Mouse (Mus musculus) adrenal gland, postnatal 36 days (tissue): ENCODE measurements around the gene Gm17018. TPM values are rescaled to one million over a fixed set of nuclear protein-coding genes. Genes with fewer than 3 reads are reported as not detected.
A peak's percentile ranks its signal among the peaks of the same experiment; 100 is the strongest.

ENCODE experiments used
- DNase-seq, 2 experiments: peaks; one replicate each; pipeline ENCODE4 v3.0.0; 2021; ENCODE audit warnings: mixed read lengths in 1 of 2
- total RNA-seq, 2 experiments: library from RNA; stranded (reverse); gene quantifications; 2 replicates each; pipeline ENCODE4 v1.2.3; 2021

Gm17018 gene
- total RNA-seq, 2 experiments from 2014 or later = 30.3 to 30.5 TPM

DNA sequence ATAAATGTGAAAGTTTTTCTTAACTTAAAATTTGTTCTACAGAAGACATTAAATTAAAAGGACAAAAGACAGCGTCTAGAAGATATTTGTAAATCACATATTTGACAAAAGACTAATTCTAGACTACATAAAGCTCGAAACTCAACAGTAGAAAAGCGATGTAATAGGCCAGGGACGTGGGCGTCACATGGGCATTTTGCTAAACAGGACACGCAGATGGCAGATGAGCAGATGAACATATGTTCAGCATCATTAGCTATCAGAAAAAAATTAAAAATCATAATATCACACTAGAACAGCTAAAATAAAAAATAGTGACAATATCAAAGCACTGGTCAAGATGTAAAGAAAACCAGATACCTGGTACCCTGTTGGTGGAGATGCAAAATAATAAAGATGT, 29.3 kb downstream of the Gm17018 start:
- no peak for DNase-seq

DNA sequence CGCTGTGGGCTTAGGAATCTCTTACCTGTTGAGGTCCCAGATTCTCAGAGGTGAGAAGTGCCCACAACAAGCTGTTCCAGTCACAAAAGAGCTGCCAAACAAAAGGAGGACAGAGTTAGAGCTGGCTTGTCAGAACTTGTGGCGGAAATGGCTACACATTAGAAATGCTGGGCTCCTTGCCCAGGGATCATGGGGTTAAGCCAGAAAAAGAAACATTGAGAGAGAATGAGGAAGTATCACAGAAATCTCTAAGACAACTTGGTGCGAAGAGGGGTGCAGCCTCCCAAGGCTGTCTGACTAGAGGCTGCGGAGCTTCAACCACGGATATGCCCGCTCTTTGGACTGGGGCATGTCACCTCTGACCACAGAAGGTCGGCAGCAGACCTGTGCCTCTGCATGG, 31.3 kb downstream of the Gm17018 start:
- DNase-seq = peak in 1 of 2 experiments; percentile 56

DNA sequence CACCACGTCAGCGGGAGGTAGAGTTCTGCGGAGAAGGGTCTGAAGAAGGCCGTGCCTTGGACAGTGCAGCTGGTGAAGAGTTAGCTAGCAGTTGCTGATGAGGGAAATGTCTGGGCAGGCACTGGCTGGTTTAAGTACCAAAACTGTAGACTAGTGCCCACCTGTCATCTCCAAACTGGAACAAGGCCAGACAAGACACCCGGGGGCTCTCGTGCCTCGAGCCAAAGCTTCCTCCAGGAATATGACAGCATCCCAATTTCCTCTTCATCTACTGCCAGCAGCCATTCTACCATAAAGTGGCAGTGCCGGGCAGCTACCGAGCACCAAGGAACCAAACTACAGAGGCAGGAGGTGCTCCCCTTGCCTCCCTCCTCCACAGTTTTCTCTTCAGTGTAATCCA, 32.5 kb downstream of the Gm17018 start:
- no peak for DNase-seq

DNA sequence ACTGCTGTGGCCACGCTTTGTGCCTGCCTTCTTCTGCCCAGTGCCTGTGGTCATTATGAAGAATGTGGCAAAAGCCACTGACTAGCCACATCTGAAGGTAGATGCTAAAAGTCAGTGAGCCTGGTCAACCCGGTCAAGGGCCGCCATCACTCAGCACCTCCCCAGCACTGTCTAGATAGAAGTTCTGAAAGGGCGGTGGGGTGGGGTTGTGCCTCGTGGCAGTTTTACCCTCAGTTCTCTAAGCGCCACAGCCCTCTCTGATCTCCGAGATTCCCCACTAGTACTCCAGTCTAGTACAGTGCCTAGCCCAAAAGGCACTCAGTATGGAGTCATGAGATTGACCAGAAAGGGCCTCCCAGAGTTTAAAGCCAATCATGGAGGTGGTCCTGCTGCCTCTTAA, 33.7 kb downstream of the Gm17018 start:
- DNase-seq = no peak

DNA sequence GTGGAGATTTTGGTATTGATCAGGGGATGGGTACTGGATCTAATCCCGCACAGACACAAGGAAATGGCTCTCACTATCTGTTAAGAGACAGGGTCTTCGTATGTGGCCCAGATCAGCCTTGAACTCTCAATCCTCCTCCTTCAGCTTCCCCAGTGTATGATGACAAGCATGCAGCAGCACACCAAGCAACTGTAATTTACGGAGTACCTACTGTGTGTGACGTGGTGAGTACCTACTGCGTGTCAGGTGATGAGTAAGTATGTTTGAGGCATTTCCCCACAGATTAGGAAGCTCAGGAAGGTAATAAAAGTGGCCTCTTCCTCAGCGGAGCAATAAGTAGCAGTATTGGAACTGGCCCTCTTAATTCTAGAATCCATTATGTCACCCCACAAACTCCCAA, 35.1 kb downstream of the Gm17018 start:
- DNase-seq = no peak

DNA sequence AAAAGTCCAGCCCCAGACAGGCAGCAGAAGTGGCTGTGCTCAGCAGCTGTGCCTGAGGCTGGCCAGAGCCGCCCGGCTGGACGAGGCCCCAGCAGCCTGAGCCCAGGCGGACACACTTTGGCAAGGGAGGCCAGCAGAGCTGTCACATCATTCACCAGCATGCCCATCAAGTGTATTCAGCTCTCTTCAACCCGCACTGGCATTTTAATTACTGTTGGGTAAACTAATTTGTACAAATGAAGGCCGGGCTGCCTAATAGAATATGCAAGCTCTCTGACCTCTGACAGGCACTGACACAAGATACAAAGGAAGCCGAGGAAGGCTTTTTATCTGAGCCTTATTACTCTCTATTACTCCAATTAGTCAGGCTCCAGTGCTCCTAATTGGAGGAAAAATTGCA, 35.6 kb downstream of the Gm17018 start:
- no peak for DNase-seq

DNA sequence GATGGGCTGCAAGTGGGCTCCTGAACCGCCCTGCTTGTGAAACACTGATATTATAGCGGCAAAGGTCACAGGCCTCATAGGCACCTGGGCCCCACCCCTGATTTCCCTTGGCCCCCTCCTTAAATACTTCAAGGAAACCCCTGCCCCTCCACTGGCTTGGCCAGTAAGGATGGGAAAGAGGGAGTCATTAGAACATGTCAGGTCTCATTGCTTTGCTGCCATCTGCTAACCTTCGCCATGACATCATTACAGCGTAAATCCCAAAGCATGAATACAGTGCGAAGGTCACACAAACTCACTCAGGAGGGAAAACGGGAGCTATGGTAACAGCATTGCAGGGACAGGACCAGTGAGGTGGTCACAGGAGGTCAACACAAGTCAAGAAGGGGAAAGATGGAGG, 36.0 kb downstream of the Gm17018 start:
- no peak for DNase-seq

DNA sequence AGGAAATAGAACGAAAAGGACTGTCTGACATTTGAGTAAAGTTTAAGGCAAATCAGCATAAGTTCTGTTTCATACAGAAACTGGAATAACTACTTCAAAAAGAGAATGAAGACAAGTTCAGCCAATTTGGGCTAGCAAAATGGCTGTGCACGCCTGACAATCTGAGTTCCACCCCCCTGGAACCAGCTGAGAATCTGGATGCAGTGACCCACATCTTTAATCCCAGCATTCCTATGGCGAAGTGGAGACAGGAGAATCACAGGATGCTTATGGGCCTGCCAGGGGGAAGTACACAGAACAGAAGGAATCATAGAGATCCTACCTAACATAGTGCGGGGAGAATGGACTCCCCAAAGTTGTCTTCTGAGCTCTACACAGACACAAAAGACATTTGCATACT, 36.7 kb downstream of the Gm17018 start:
- DNase-seq = no peak

DNA sequence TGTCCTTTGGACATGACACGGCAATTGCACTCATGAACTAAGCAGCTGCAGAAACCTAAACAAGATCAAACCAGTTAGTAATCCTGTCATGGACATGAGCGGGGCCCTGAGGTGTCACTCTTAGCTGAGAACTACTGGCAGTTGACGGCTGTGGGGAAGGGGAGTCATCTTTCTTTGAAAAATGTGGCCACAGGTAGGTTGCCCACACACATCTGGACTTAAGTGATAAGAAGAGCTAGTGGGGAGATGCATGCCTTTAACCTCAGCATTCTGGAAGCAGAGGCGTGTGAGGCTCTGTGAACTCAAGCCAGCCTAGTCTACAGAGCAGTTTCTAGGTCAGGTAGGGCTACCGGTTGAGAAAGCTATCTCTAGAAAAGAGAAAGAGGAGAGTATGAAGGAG, 42.2 kb downstream of the Gm17018 start:
- DNase-seq = no peak

DNA sequence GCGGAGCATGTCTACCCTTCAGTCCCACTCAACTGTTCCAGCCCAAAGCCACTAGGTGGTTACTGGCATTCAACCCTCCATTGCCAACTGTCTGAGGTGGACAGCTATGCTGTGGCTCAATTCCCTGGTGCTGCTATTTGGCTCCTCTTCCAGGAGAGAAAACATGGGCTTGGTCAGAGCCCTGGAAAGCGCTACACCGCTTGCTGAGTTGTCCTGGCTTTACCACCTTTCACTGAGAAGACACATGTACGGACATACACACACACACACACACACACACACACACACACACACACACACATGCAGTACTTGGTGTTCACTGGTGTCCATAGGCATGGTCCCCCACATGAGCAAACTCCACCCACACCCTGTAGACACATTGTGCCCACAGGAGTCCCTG, 46.3 kb downstream of the Gm17018 start:
- DNase-seq = no peak

DNA sequence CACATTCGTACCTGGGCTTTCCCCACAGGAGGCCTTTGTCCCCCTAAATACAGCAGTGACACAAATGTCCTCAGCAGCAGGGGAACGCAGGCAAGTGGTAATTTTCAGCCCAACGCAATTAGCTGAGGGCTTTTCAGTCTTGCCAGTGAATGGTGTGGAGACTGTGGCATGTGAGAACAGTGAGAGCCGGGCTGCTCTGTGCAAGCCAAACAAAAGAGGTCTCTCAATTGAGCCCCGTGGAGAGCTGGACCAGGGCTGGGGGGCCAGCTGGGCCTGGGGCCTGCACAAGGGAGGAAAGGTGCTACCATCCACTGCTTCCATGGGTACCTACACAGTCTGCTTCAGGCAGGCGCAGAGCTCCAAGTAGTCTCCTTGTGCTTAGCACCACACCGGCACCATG, 47.1 kb downstream of the Gm17018 start:
- no peak for DNase-seq

DNA sequence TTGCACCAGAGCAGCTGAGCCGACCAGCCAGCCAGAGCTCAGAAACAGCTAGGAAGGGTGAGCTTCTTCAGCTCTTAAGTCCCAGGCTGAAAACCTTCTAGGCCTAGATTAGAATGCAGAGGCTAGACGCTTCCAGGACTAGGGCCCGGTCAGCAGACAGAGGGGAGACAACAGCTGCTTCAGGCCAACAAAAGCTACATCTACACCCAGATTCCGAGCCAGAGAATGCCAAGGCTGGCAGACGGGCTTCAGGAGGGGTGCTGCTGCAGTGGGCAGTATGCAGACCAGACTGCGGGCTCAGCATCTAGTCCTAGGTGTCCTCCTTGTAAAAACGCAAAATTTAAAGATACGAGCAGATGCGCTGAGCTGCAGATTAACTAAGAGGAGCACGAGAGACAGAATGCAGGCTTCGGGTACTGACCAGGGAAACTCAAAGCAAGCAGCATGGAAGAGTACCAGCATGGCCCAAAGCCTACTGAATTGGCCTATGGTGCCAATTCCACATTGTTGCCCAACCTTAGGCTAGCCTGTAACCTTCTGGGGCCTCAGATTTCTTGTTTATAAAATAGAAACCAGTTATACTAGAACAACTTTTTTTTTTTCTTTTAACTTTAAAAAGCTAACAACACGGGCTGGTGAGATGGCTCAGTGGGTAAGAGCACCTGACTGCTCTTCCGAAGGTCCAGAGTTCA, 48.4 kb downstream of the Gm17018 start:
- no peak for DNase-seq

DNA sequence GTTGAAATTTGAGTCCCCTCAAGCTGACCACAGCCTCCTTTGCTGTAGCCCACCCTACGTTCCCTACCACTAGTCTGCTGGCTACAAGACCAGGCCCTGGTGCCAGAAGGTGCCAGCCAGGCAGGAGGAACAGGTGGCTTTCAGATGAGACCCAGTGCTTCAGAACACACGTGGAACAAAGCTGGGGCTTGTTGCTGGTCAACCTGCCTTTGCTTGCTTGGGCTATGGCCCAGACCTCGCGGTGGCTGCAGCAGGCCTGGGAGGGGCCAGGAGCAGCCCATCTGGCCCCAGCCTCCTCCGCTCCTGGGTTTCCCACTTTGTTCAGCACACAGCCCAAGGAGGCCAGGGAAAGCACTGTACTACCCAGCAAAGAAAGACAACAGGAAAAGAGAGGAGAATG, 50.4 kb downstream of the Gm17018 start:
- no peak for DNase-seq

DNA sequence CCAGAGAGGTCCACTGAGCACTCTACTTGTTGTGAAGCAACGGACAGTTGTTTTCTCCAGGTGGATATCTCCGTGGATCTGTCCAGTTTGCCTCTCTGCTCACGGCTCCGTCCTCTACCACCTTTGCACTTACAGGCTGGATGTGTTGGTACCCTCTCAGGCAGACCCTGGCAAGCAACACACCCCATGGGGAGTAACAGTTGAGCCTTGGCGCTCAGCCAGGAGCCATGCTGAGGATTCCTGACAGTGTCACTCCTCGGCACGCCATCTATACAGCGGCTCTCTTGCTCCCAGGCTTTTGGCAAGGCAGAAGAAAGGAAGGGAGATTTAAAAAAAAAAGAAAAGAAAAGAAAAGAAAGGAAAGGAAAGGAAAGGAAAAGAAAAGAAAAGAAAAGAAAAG, 54.0 kb downstream of the Gm17018 start:
- DNase-seq = no peak

DNA sequence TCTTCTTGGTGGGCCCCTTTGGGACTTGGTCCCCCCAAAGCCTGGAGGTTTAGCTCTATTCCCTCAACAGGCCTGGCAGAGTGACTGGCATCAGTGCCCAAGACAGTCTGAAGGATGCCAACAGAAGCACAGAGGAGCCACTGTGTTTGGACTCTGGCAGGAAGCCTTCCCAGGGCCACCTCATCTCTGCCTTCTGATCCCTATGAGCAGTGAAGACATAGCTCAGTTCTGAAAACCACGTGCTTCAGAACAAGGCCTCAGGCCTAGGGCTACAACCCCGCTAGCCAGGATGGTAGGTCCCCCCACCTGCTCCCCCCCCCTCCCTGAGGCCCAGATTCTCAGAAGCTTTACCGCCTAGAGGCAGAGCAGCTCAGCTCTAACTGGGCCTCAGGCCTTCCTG, 54.5 kb downstream of the Gm17018 start:
- DNase-seq = no peak

DNA sequence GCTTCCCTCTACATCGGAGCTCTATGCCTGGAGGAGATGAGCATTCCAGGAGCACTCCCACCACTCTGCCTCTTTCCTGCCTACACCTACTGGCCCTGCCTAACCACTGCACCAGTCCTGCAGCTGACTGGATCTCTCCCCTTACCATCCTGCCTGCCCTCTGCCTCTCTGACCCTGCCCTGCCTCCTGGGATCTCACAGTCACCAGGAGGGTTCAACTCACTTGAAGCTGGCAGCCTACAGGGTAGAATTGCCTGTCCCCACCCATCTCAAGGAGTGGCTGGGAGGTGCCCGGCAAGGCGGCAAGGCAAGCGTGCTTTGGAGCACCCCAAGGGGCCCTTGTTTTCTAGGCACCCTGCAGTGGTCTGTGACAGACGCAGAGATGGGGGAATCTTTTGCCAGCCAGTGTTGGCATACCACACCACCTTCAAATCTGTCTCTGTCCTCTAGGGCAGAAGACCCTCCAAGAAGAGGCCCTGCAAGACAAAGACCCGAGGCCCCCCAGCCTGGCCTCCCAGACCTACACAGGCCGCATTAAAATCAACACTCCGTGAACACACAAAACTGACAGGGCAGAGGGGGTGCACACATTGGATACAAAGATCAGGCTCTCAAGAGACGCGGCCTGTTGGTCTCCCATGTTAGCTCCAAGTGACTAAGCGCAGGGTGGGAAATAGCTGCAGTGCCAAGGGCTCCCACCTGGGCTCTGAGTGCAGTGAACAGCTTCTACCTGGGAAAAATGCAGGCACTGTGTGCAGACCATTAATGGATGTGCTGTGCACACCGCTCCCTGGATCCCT, 55.2 kb downstream of the Gm17018 start:
- DNase-seq = no peak

DNA sequence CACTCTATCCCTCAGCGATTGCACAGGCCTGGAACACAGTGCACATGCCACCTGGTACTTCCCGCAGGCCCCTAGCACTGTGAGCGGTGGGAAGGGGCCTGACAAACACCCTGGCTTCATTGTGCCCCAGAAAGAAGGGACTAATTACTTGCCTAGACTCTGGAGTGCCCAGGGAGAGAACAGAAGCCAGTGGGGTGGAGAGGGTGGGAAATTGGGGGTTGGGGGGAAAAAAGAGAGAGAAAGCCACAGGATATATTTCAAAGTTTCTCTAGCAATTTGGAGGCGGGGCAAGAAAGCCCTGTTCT, 55.8 kb downstream of the Gm17018 start:
- DNase-seq = no peak

DNA sequence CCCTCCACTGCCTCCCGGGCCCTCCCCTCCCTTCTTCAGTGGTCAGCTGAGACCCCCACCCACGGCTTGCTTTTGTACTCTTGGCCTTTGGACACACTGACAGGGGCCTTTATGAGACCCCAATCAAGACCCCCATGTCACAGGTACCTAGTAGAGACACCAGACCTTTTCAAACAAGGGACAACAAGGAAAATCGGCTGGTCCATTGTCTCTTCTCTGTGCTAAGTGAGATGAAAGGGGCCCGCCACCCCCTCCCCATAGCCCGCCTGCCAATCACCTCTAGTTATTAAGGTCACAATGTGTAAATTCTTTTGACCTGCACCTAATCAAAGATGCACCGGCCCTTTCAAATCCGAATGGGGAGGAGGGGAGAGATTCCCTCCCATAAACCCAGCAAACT, 56.3 kb downstream of the Gm17018 start:
- DNase-seq = no peak

DNA sequence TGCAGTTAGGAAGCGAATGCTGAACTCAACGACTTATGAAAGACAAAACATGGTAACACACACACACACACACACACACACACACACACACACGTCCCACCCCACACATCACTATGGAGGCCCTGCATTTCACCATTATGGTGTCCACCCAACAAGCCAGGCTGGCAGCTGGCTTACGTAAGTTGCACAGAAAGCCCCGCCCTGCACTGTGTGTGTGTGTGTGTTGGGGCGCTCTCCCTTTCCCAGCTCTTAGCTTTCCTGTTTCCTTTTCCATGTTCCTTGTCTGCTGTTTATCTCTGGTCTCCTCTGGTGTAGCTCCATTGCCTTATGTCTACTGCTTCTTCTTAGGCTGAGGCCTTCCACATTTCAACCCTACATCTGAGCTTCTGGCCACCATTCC, 57.8 kb downstream of the Gm17018 start:
- no peak for DNase-seq

DNA sequence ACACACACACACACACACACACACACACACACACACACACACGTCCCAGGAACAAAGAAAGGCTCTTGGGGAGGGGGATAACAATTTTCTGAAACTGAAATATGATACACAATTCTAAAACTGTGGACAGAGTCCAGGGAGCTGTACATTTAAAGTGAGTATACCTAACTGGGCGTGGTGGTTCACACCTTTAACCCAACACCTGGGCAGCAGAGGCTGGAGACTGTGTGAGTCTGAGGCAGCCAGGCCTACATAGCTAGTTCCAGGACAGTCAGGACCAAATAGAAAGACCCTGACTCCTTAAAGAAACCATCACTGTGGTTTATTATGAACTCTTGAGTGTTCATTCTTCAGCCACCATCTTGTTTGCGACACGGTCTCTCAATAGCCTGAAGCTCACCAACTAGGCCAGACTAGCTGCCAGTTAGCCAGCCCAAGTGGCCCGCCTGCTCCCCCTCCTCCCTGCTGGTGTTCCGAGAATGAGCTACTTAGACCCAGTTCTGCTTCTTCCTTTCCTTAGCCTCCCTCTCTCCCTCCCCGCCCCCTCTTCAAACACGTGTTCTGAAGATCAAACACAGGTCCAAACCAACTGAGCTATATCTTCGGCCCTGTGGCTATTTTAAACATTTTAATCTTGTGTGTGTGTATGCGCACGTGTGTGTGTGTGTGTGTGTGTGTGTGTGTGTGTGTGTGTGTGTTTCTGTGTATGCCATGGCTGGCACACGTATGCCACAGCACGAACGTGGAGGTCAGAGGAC, 59.5 kb downstream of the Gm17018 start:
- no peak for DNase-seq

DNA sequence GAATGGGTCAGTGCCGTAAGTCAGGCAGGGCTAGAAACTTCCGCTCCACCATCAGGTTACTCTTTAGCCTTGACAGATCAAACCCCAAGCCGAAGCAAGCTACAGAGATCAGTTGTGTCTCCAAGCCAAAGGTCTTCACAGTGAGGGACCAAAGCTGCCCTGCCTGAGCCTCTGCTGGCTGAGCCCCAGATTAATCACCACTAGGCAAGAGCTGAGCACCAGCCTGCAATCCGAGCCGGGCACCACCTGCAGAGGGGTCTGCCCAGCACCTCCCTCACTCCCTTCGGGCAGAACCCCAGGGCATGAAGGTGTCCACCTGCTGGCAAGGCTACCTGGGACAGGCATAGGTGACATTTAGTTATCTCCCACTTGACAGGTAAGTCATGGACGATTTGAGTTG, 60.6 kb downstream of the Gm17018 start:
- no peak for DNase-seq

DNA sequence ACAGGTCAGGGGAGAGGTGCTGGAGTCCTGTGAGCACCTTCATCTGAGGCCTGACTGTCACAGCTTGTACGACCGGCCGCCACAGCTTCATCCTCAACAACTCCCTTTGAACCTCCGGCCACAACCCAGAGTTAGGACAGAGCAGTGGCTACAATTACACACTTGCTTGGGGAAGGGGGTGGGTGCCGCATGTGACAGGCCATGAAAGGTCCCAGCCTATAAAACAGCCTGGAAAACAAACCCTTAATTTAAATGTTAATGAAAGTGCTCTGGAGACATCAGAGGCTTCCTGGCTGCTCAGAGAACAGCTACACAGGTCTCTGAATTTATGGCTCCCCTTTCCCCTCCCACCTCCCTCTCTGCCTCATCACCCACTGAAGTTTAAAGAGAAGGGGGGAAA, 61.7 kb downstream of the Gm17018 start:
- no peak for DNase-seq

DNA sequence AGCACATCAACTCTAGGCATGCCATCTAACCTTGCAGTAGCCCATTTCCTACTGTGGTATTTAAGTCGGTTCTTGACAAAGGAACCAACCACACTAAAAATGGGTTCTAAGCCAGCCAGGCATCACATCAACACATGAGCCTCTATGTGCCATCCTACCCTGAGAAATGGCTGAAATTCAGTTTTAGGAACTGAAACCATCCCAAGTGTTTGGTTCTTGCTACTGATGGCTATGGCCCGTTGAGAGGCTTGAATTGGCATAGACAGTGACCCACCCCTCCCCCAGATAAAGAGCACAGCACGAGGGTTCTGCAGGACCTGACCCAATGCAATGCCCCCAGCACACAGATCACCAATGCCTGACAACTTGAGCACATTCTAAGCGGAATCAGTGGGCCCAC, 63.3 kb downstream of the Gm17018 start:
- DNase-seq = no peak

DNA sequence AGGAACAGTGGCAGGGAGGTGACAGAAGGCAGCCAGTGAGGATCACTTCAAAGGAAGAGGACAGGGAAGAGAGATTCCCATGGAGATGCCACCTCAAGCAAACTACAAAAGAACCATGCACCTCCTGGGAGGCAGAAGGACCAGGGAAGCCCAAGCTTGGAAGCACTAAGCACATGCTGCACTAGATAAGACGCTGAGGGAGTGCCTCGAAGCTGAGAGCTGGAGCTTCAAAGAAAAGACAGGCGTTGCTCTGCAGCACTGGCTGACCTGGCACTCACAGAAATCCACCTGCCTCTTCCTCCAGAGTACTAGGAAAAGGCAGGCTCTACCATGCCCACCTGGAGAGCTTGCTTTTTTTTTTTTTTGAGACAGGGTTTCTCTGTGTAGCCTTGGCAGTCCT, 66.6 kb downstream of the Gm17018 start:
- no peak for DNase-seq
